Mouse (Mus musculus): ENCODE results near the gene Flad1.

GRCm38 (mm10) chr3:89359630-89360029 lies 52.0 kb downstream of the Flad1 start:
- TF ChIP-seq CHD2 (IDR thresholded peaks at IDR 0.05; ENCODE audit: low read depth, low read length) (no peak), HCFC1 (IDR thresholded peaks at IDR 0.05; ENCODE audit: borderline replicate concordance, insufficient read depth, low read length) (no peak), MAFK (IDR thresholded peaks at IDR 0.05; ENCODE audit: insufficient read depth, low read depth, low read length) (no peak), ZC3H11A (IDR thresholded peaks at IDR 0.05; ENCODE audit: borderline replicate concordance, low read depth, low read length) (no peak), ZNF384 (IDR thresholded peaks at IDR 0.05; ENCODE audit: low read depth, low read length) (no peak)

All from ES-E14 (cell line).